Mouse (Mus musculus): ENCODE data around the gene Sp7.

DNA sequence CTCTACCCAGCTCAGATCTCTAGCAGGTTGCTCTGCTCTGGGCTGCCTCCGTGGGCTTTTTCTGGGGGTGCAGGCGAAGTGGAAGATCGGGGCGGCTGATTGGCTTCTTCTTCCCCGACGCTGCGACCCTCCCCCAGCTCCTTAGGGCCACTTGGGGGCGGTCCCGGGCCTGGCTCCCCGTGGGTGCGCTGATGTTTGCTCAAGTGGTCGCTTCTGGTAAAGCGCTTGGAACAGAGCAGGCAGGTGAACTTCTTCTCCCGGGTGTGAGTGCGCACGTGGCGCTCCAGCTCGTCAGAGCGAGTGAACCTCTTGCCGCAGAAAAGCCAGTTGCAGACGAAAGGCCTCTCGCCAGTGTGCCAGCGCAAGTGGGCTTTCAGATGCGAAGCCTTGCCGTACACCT lies 8.9 kb downstream of the Sp7 start:
- no peak for TF ChIP-seq POLR2A (IDR thresholded peaks at IDR 0.05; ENCODE audit: borderline replicate concordance, extremely low read depth, insufficient read depth, insufficient read length, poor library complexity, severe bottlenecking)
- no peak for TF ChIP-seq CTCF (IDR thresholded peaks at IDR 0.05; ENCODE audit: borderline replicate concordance, extremely low read depth, insufficient read depth, insufficient read length)

Data from brain, embryonic 14.5 days (tissue).